Mouse (Mus musculus) gastrocnemius, postnatal 14 days (tissue): Measurements from ENCODE around the gene Angptl2. TPM values are rescaled to one million over a fixed set of nuclear protein-coding genes. Genes with fewer than 3 reads are reported as not detected.

Source experiments
- DNase-seq: peaks from one replicate; pipeline ENCODE4 v3.0.0; 2021; ENCODE audit warnings: mixed read lengths
- intact Hi-C: fragments of 180-260 bp; cut with DNase I; formaldehyde crosslinking; loops from one replicate; pipeline ENCODE4 v1.15.1; 2025; ENCODE audit warnings: low total_unique reads
- total RNA-seq, 2 experiments: library from RNA; stranded (reverse); gene quantifications; 2 replicates each; pipeline ENCODE4 v1.2.3; 2021

Angptl2 gene
- total RNA-seq, 2 experiments from 2014 or later, result 121 to 163 TPM

DNA sequence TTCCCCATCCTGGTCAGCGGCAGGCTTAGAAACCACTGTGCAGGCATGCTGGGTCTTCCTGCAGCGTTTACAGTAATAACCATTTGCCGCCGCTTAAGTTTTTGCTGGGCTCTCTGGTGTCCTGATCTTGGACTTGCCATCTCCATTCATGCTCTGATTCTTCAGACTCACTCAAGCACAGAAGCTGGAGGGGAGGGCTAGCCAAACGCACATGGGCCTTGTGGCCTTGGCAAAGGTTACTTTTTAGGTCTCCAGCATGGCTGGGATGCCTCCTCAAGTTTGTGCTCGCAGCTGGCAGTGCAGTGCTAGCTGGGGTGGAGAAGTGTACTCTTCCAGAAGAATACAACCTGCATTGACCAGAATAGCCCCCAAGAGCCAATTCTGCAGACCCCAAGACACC, 6.6 kb downstream of the Angptl2 start:
- DNase-seq, result peak; percentile 2
- intact Hi-C loops, result no loop called here

DNA sequence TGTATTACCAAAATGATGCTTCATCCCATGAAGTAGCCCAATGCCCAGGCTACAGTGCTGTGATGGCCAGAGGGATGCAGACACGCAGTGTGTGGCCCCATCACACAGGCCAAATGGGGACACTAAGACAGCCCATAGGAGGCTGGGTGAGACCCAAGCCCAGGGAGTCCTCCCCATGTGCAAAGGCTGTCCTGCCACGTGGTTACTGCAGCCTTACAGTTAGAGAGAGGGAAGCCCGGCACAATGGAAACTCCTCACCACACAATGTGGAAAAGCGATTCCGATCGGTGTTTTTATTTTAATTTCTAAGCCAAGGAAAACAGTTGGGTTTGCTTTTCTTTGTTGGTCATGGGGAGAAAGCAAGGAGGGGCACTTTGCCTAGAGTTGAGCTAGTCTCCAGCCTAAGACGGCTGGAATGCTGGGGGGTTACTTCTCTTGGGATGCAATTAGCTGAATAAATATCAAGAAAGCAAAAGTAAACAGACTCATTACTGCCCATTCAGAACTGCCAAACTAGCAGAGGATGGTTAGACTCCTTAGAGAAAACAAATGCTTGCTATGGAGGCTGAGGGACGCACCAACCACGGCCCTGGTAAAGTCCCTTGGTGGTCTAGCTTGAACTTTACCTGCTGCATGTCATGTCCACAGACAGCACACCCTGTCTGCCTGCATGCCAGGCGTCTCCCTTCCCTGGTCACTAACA, 7.9 kb downstream of the Angptl2 start:
- no peak for DNase-seq
- intact Hi-C loops, result no loop called here

DNA sequence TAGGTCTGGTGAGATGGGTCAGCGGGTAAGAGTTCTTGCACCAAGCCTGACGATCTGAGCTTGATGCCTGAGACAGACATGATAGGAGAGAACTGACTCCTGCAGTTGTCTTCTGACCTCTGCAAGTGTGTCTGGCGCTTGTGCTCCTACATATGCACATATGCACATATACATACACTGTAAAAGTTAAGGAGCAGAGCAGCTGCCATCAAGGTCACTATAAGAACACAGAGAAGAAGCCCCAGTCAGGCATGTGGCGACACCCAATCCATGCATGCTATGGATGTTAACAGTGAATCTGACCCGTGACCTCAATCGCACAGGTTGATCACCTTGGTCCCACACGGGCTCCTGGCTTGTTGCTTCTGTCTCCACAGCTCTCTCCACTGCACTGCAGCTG, 10.1 kb downstream of the Angptl2 start:
- intact Hi-C loops, result no loop called here
- DNase-seq, result no peak

DNA sequence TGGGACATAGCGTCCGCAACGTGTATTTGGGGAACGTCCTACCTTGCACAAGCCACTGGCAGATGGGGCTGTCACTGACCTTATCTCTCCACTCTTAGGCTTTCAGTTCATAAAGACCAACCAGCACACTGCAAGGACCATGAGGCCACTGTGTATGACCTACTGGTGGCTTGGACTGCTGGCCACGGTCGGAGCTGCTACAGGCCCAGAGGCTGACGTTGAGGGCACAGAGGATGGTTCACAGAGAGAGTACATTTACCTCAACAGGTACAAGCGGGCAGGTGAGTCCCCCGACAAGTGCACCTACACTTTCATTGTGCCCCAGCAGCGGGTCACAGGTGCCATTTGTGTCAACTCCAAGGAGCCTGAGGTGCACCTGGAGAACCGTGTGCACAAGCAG, 12.2 kb downstream of the Angptl2 start:
- DNase-seq, result no peak
- intact Hi-C loops, result no loop called here

DNA sequence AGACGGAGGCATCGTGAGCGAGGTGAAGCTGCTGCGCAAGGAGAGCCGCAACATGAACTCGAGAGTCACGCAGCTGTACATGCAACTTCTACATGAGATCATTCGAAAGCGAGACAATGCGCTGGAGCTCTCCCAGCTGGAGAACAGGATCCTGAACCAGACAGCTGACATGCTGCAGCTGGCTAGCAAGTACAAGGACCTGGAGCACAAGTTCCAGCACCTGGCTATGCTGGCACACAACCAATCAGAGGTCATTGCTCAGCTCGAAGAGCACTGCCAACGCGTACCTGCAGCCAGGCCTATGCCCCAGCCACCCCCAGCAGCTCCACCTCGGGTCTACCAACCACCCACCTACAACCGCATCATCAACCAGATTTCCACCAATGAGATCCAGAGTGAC, 12.7 kb downstream of the Angptl2 start:
- no peak for DNase-seq
- intact Hi-C loops, result no loop called here

DNA sequence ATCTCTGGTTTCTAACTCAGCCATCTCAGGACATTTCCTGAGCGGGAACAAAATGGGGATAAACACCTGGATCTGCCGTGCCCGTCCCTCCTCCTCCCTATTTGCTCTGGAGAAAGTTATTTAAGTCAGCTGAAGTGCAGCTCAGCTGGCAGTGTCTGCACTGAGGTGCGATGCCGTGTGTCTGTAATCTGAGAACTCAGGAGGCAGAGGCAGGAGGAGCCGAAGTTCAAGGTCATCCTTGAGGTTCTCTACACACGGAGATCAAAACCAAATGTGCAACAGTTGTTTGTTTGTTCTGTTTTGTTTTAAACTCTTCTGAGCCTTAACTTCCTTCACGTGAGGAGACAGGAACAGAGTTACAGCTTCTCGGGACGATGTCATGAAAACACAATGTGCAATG, 14.8 kb downstream of the Angptl2 start:
- intact Hi-C loops, result no loop called here
- no peak for DNase-seq

DNA sequence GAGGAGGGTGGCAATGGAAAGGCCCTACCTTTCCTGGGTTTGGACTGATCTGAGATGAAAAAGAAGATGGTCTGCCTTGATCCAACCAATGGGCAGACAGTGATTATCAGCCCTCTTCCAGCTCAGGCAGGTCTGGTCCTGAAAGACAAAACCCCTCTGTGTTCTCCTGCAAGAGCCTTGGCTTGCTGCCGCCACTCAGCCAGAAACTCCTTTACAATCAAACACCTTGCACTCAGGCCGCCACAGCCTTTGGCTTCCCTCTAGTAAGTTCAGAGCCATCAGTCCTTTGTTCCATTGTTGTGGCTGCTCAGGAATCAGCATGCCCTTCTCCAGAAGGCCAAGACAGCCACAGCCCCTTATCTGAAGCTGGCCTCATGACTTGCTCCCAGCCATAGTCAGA, 15.9 kb downstream of the Angptl2 start:
- intact Hi-C loops, result no loop called here
- no peak for DNase-seq

DNA sequence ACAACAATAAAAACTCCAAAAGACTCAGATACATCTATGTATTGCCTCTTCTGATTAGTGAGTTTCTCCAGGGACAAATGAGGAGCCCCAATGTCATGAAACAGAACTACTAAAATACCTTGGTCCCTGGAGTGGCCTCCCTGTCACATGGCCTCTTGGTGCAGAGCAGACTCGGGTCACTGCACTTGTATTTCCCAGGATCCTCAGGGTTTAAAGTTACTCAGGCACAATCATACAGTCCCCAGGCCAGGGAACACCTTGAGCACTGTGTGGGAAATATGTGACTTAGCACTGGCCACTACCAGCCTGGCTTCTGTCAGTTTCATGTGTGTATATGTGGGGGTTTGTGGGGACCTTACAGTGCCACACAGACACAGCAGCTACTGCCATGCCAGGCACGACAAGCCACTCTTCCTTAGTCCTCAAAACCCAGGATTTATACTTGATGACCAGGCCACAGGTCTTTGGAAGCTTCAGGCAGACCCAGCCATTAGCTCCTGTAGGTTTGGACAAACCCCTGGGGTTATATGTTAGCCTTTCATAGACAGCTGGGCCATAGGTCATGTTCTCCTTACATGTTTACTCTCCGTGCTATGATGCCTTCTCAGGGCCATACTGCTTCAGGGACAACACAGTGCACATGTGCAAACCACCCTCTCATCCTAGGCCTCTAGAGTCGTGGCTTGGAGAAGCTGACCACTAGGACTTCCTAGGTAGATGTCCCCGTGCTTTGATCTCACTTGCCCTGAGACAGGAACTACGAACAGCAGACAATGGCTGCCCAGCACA, 17.1 kb downstream of the Angptl2 start:
- intact Hi-C loops, result no loop called here
- no peak for DNase-seq

DNA sequence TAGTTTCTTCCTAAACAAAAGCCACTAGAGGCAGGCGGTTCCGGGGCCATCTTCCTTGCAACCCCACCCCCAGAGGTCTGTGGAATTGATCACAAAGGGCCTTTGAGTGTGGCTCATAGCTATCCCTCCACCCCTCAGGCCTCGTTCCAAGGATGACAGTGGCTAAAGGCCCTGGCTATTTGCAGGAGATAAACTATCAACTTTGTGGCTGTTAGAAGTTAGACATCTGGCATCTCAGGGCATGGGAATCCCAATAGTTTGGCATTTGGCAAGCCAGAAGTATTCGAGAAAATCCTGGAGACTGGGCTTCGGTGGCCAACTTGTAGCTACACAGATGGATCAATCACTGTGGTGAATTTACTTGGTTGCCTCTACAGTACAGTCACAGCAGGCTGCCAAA, 18.0 kb downstream of the Angptl2 start:
- no peak for DNase-seq

DNA sequence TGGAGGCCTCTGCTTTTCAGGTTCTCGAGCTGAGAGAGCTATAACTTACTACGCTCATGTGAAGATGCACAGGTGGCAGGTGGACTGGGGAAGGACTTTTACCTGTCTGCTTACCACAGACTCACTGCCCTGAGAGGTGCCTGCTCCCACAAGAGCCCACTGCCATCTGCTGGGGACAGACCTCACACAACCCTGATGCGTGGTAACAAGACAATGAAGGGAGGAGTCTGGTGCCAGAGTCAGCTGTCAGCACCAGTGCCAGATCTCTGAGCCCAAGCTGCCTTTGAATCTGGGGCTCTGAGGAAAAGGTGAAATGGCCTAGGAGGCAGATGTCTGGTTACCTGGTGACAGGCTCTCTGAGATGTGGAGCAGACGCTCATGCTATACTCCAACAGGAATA, 19.0 kb downstream of the Angptl2 start:
- DNase-seq, result no peak

More for the DNA sequence above, 18.0 kb downstream of the Angptl2 start:
- intact Hi-C loops, result no loop called here

DNA sequence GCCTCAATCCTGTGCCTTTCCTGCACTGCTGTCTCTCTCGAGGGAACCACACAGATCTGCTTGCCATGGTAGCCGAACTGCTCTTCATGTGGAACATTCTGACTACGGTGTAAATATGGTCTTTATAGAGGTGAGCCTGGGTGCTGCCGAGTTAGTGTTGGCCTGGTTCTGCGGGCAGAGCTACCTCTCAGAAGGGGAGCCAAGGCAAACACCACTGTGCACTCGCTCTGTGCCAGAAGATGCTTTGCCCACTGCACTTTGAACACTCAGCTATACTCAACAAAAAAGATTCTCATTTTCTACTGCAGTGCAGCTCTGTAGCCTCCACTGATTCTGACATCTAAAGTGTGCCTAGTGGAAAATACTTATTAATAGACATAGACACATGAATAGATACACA, 21.7 kb downstream of the Angptl2 start:
- no peak for DNase-seq
- intact Hi-C loops, result no loop called here

More for the DNA sequence above, 19.0 kb downstream of the Angptl2 start:
- intact Hi-C loops, result no loop called here

DNA sequence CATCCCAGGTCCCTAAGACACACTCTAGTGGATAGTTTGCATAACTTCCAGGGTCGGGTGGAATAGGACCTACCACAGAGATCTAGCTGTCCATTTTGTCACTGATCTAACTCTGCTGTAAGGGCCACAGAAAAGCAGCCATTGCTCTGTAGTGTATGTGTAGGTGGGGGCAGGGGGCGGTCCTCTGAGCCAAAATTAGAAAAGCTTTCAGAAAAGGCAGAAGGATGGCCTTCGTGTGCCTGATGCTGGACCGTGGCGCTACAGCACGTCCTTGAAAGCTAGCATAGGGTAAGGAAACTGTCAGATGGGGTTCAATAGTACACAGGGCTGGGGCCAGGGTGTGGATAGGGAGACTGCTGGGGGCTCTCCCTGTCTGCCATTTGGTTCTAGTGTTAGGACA, 29.0 kb downstream of the Angptl2 start:
- intact Hi-C loops, result no loop called here
- no peak for DNase-seq

DNA sequence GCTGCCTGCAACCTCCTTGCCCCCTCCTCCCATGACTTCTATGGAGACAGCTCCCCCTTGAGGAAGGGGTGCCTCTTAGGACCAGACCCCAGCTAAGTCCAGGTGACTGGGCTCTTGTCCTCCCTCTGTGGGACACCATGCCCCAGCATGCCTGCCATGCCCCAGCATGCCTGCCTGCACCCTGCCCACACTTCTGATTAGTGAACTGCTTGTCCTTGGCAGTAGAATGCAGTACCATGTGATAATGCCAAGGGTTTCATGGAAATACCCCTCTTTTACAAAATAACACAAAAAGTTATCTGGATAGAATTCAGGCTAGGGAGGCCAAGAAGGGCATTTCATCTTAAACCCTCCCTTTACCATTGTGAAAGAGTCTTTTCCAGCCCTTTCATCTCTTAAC, 29.5 kb downstream of the Angptl2 start:
- DNase-seq, result no peak
- intact Hi-C loops, result no loop called here

DNA sequence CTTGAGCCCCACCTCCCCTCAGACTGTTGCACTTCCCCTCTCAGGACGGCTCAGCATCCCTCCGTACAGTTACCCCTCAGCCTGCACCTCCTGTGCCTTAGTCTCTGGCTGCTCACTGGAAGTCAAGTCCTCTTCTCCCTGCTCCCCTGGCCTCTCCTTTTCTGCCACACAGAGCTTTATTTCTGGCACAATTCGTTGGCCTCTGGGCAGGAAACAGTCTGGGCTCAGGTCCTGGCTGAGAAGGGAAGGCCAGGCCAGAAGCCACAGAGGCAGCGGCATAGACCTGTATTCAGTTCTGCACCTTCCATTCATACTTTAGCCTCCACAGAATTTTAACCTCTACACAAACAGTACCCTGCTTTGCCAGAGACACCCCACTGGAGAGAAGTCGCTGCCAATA, 31.0 kb downstream of the Angptl2 start:
- peak; percentile 44 for DNase-seq
- intact Hi-C loops, result no loop called here

DNA sequence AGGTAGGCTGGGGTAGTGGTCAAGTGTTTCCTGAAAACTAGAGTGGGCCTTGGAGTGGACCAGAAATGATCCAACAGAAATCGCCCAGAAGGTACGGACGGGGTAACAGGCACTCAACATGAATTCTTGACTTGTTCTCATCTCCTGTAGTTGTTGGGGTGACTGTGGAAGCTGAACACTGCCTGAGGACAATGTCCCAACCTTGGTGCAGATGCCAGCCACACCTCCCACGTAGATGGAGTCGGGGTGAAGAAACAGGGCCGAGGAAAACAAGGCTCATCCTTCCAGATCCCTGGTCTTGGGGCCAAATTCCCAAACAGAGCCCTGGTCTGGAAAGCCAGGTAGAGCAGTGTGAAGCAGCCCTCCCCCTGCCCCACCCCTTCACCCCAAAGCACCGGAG, 32.7 kb downstream of the Angptl2 start:
- intact Hi-C loops, result no loop called here
- DNase-seq, result no peak

DNA sequence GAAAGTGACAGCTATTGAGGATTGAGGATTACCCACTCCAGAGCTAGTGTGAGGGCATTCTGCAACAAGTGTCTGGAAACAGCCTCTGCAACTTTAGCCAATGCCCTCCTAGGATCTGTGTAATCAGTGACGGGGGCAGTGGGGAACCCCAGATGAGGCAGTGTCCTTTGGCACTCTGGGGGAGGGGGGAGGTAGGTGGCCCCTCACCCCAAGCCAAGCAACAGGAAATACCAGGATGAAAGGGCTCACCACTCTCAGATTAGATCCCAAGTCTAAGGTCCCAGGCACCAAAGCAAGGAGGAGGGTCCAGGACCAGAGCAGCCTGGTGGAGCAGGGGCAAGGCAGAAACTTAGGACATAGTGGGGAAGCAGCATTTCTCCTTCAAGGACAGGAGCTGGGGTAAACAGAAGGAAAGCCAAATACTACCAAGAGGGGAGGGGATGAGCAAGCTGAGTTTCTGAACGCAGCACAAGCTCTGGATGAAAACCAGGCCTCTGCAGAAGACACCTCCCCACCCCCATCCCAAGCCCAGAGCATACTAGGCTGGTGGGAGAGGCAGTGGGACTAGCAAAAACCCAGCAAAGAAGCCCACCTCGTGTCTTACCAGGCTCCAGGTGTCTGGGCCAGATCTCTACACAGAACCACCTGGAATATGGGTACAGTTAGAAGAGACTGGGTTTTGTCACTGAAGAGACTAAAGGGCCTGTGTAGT, 34.2 kb downstream of the Angptl2 start:
- no peak for DNase-seq
- intact Hi-C loops, result no loop called here

DNA sequence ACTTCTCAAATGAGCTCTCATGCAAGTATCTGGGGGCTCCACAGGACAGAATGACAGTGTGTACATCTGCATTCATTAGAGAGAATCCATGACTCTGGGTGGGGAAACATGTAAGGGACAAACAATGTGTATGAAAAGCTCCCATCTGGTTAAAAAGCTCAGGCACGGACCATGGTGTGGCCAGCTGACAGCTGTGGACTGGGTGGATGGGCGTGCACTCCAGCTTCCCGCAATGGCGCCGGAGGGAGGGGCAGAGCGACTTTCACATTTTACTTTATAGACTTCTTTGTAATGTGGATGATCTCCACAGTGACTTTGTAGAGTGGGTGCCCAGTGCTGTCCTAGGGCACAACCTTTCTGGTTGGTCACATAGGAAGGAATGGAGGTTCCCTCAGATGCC, 36.9 kb downstream of the Angptl2 start:
- no peak for DNase-seq
- intact Hi-C loops, result no loop called here

DNA sequence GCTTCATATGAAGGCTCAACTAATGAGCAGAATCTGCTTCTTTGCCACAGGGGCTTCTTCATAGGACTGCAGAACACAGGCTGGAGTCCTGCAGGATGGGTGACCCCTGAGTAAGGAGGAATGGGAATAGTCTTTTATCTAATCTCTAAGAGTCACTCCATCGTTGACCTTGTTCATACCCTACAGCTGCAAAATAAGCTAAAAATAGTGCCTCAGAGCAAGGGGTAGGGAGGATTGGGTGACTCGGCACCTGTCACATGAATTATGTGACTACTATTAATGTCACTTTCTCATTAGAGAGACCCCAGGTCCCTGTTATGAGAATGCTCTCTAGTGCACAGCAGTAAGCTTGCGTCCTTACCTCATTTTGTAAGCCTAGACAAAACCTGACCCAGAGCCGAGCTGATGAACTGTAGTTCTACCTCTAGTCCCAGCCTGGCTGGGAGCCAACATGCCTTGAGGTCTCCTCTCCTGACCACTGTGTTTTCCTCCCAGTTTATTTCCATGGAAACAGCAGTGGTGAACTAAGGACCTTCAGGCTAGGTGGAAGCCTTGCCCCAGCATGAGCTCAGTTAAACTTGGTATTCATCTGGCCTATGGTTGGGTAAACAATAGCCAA, 37.8 kb downstream of the Angptl2 start:
- no peak for DNase-seq
- intact Hi-C loops, result no loop called here

DNA sequence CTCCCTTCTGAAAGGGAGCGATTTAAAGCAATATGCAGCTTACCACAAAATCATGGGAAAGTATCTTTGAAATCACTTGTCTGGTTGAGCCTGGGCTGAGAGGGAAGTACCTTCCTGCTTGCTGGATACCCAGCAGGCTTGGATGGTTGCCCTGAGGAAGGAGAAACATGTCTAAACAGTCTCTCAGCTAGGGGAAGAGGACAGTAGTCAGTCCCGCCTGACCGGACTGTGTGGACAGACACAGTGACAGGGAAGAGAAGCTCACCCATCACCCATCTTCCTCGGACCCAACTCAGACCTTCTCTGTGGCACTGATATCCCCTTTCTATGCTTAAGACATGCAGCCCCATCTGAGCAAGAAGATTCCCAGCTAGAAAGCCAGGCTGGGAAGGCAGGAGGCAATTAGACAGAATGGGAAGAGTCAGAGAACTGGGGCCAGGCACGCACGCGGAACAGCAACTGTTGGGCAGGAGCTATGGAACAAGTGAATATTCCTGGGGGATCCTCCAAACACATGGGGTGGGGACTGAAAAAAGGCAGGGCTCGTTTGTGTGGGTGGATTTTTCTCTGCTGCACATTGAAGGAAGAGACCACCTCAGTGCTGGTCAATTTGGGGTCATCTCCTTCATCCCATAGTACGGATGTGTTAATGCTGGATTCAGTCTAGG, 38.6 kb downstream of the Angptl2 start:
- DNase-seq, result peak; percentile 54

More for the DNA sequence above, 38.6 kb downstream of the Angptl2 start:
- intact Hi-C loops, result no loop called here
